Mouse (Mus musculus): ENCODE measurements around the gene Uqcrc1. TPM values are rescaled to one million over a fixed set of nuclear protein-coding genes. Genes with fewer than 3 reads are reported as not detected.

Uqcrc1 gene
- polyA plus RNA-seq (2014; fragmentation: Illumina TruSeq; extraction: RNeasy Lipid Tissue Mini Kit (QIAGEN cat#74804); ENCODE audit: low read depth, low replicate concordance): 159 TPM

DNA sequence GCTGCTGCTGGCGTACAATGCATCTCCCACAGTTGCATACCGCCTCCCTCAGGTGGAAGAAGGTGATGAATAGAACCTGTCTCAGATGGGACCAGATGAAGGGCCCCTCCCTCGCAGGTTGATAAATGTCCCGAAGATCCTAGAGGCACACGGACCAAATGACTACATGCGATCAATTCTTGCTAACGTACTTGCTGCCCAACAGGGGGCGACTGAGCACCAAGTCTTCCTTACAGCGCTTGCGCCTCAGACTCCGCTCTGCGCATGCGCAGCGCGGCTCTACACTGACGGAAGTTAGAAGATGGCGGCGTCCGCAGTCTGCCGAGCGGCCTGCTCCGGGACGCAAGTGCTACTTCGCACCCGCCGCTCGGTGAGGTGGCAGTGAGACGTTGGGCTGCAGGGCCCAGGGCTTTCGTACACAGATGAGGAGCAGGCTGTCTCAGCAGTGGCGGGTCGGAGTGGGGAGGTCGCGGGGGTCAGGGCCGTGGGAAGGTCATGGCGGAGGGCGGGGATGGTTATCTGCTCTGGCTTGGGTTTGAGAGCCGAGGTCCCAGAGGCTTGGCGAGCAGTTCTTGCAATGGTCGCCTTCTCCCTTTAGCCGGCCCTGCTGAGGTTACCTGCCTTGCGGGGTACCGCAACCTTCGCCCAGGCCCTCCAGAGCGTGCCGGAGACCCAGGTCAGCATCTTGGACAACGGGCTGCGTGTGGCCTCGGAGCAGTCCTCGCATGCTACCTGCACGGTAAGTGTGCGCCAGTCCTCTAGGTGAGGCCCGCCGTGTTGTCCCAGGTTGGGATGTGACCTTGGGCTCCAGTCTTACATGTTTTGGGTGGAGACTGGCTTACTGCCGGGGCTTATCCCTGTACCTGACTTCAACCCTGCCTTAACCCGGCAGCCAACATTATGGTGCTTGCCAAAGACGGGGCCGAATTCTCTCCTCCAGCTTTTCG, at the start of gene Uqcrc1:
TSS of gene Uqcrc1 (plus strand) at position 216 of the 947 bp plus-strand sequence.

DNA sequence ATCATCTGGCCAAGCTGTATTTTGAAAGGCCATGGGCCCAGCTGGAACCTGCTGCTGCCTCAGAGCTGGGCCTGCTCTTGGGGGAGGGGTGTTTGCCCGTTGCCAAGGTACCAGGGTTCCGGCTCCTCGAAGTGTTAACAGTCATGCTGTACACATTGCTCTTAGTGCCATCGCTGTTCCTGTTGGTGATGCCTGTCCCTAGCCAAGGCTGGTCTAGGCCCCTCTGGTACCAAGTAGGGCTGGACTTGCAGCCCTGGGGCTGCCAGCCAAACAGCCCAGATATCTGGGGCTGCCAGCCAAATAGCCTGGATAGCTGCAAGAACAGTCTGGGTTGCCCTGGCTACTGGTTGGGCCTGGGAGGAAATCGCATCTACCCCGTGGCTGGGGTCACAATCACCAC, 21.9 kb upstream of the Uqcrc1 start, which contains the start of gene Tmem89:
TSS of gene Tmem89 (plus strand) at position 129 of the 400 bp plus-strand sequence.

DNA sequence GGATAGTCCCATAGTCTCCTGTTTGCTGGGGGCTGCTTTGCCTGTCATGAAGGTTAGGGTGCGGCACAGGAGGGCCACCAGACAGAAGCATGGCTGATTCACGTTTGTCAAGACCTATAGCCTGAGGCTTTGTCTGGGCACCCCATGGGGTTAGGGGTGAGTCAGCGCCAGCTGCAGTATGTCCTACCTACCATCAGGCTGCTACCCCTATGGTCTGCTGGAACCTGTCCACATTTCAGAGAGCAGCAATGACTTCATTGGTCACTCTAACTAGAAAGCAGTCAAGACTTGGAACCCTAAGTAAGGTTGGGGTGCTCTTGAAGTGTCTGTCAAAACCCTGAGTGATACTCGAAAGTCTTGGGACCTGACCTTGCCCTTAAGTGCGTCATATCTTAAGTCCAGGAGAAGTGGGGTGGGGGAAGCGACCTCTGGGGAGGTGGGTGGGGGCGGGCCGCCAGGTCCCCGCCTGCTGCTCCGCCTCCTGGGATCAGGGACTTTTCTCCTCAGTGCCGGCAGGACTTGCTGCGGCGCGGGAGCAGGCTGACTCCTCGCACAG, 16.7 kb downstream of the Uqcrc1 start, which contains the start of gene Col7a1:
TSS of gene Col7a1 (plus strand) at position 506 of the 556 bp plus-strand sequence.

DNA sequence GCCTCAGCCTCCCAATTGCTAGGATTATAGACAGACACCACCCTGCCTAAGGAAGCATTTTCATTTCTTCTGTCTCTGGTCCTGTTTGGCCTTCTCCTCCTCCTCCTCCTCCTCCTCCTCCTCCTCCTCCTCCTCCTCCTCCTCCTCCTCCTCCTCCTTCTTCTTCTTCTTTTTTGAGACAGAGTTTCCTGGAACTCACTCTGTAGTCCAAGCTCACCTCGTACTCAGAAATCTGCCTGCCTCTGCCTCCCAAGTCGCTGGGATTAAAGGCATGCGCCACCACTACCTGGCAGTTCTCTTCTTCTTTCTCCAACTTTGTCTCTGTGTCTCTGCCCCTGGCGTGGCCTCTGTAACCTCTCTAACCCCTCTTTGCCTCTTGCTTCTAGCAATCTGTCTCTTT, 49.3 kb downstream of the Uqcrc1 start, which contains the start of gene Ucn2:
TSS of gene Ucn2 (plus strand) at position 301 of the 400 bp plus-strand sequence.

DNA sequence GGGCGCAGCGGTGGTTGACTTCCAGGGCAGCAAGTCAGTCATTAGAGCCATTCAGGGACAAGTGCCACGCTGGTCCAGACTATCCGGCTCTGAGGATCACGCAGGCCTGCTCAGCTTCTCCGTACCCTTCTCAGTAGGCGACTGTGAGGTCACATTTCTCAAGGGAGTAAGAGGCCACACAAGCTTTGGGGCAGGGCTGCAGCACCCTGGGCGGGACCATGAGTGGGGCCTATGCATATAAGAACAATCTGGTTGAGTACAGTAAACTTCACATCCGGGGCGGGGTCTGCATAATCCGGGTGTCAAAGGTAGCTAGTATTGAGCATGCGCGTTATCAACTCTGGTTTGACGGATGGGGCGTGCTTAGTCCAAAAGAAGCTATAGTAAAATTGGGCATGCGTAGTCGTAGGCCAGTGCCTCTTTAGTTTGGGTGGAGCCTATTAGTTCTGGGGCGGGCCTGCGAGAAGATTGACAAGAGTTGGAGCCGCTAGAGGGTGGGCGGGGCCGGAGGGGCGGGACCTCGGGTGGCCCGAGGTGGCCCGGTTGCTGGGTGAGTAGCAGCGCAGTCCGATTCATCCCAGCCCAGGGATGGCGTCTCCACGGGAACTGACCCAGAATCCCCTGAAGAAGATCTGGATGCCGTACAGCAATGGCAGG, 55.1 kb downstream of the Uqcrc1 start, which contains the start of gene Pfkfb4:
TSS of gene Pfkfb4 (plus strand) at position 351 of the 657 bp plus-strand sequence.

Other genes with a start within 250 kb of the Uqcrc1 start
- gene Prkar2a, start 247.3 kb upstream of the Uqcrc1 start, polyA plus RNA-seq (2014; fragmentation: Illumina TruSeq; extraction: RNeasy Lipid Tissue Mini Kit (QIAGEN cat#74804); ENCODE audit: low read depth, low replicate concordance): 35.5 TPM
- gene Ip6k2, start 152.8 kb upstream of the Uqcrc1 start, polyA plus RNA-seq (2014; fragmentation: Illumina TruSeq; extraction: RNeasy Lipid Tissue Mini Kit (QIAGEN cat#74804); ENCODE audit: low read depth, low replicate concordance): 197 TPM
- gene Nckipsd, start 128.3 kb upstream of the Uqcrc1 start, polyA plus RNA-seq (2014; fragmentation: Illumina TruSeq; extraction: RNeasy Lipid Tissue Mini Kit (QIAGEN cat#74804); ENCODE audit: low read depth, low replicate concordance): 22.0 TPM
- gene Celsr3, start 110.3 kb upstream of the Uqcrc1 start, polyA plus RNA-seq (2014; fragmentation: Illumina TruSeq; extraction: RNeasy Lipid Tissue Mini Kit (QIAGEN cat#74804); ENCODE audit: low read depth, low replicate concordance): 0.14 TPM
- gene Slc26a6, start 83.3 kb upstream of the Uqcrc1 start, polyA plus RNA-seq (2014; fragmentation: Illumina TruSeq; extraction: RNeasy Lipid Tissue Mini Kit (QIAGEN cat#74804); ENCODE audit: low read depth, low replicate concordance): 7.9 TPM
- 3.0 TPM for gene Tmem89, start 22.0 kb upstream of the Uqcrc1 start, polyA plus RNA-seq (2014; fragmentation: Illumina TruSeq; extraction: RNeasy Lipid Tissue Mini Kit (QIAGEN cat#74804); ENCODE audit: low read depth, low replicate concordance)
- 15.2 TPM for gene Col7a1, start 17.0 kb downstream of the Uqcrc1 start, polyA plus RNA-seq (2014; fragmentation: Illumina TruSeq; extraction: RNeasy Lipid Tissue Mini Kit (QIAGEN cat#74804); ENCODE audit: low read depth, low replicate concordance)
- 1.5 TPM for gene Ucn2, start 49.4 kb downstream of the Uqcrc1 start, polyA plus RNA-seq (2014; fragmentation: Illumina TruSeq; extraction: RNeasy Lipid Tissue Mini Kit (QIAGEN cat#74804); ENCODE audit: low read depth, low replicate concordance)
- 23.7 TPM for gene Pfkfb4, start 55.1 kb downstream of the Uqcrc1 start, polyA plus RNA-seq (2014; fragmentation: Illumina TruSeq; extraction: RNeasy Lipid Tissue Mini Kit (QIAGEN cat#74804); ENCODE audit: low read depth, low replicate concordance)
- 103 TPM for gene Shisa5, start 101.9 kb downstream of the Uqcrc1 start, polyA plus RNA-seq (2014; fragmentation: Illumina TruSeq; extraction: RNeasy Lipid Tissue Mini Kit (QIAGEN cat#74804); ENCODE audit: low read depth, low replicate concordance)
- gene Trex1, start 123.1 kb downstream of the Uqcrc1 start, polyA plus RNA-seq (2014; fragmentation: Illumina TruSeq; extraction: RNeasy Lipid Tissue Mini Kit (QIAGEN cat#74804); ENCODE audit: low read depth, low replicate concordance): 17.6 TPM
- gene Atrip, start 137.5 kb downstream of the Uqcrc1 start, polyA plus RNA-seq (2014; fragmentation: Illumina TruSeq; extraction: RNeasy Lipid Tissue Mini Kit (QIAGEN cat#74804); ENCODE audit: low read depth, low replicate concordance): 10.4 TPM
- 7.0 TPM for gene Ccdc51, start 145.9 kb downstream of the Uqcrc1 start, polyA plus RNA-seq (2014; fragmentation: Illumina TruSeq; extraction: RNeasy Lipid Tissue Mini Kit (QIAGEN cat#74804); ENCODE audit: low read depth, low replicate concordance)
- gene Tma7, start 146.0 kb downstream of the Uqcrc1 start, polyA plus RNA-seq (2014; fragmentation: Illumina TruSeq; extraction: RNeasy Lipid Tissue Mini Kit (QIAGEN cat#74804); ENCODE audit: low read depth, low replicate concordance): 214 TPM
- 10.7 TPM for gene Plxnb1, start 158.8 kb downstream of the Uqcrc1 start, polyA plus RNA-seq (2014; fragmentation: Illumina TruSeq; extraction: RNeasy Lipid Tissue Mini Kit (QIAGEN cat#74804); ENCODE audit: low read depth, low replicate concordance)
- not detected for gene Fbxw21, start 225.4 kb downstream of the Uqcrc1 start, polyA plus RNA-seq (2014; fragmentation: Illumina TruSeq; extraction: RNeasy Lipid Tissue Mini Kit (QIAGEN cat#74804); ENCODE audit: low read depth, low replicate concordance)